Mouse (Mus musculus): ENCODE measurements around the gene Sfxn4. TPM values are rescaled to one million over a fixed set of nuclear protein-coding genes. Genes with fewer than 3 reads are reported as not detected.
"Not testable (repeated sequence)": the region's sequence is repeated elsewhere in the genome, so short reads cannot be mapped to it uniquely, and the experiment has no call there.

Sfxn4 gene
- polyA plus RNA-seq, 1 experiment from 2014 or later, result 1.6 TPM

DNA sequence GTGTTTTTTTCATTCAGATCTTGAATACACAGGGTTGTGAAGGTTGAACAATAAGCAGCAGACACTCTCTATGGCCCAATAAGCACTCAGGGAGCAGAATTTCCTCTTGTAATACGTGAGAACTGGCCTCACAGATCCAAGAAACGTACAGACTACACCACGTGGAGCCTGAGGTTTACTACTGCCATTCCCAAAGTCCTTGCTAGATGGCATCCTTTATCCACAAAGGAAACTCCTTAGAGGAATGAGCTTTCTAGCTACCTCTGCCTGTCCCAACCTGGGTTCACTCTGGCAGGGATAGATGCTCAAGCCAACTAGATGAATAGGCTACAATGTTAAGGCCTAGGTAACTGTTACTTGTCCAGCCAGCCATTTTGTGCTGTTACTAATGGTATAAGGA lies 21.9 kb upstream of the Sfxn4 start:
- no peaks in the 10 kb centered on the region for H3K27me3 ChIP-seq (replicated peaks; ENCODE audit: control insufficient read depth, insufficient read depth, low read length)
- WGBS, result 13% methylated on average over 3 of the region's 3 CpGs
- H3K4me1 ChIP-seq (replicated peaks; ENCODE audit: control insufficient read depth, insufficient read depth, low read length), result no peaks in the 10 kb centered on the region
- H3K4me3 ChIP-seq (ENCODE audit: low read depth, low read length), result no peak overlapping the region
- no peak overlapping the region for H3K4me2 ChIP-seq (replicated peaks; ENCODE audit: low read depth)
- H3K9me3 ChIP-seq (ENCODE audit: control insufficient read depth), result no peaks in the 10 kb centered on the region
- no peaks in the 10 kb centered on the region for H3K36me3 ChIP-seq (ENCODE audit: control insufficient read depth, insufficient read depth)
- 0 out of 2 replicates have a peak, but pooled peaks have one; percentile 57 for ATAC-seq
- no peak overlapping the region for H3K9ac ChIP-seq (ENCODE audit: low read depth, low read length)
- peak; percentile 84 for TF ChIP-seq CTCF (IDR thresholded peaks at IDR 0.05; ENCODE audit: low read depth)
- no peak overlapping the region for H3K27ac ChIP-seq (ENCODE audit: low read depth, low read length)

DNA sequence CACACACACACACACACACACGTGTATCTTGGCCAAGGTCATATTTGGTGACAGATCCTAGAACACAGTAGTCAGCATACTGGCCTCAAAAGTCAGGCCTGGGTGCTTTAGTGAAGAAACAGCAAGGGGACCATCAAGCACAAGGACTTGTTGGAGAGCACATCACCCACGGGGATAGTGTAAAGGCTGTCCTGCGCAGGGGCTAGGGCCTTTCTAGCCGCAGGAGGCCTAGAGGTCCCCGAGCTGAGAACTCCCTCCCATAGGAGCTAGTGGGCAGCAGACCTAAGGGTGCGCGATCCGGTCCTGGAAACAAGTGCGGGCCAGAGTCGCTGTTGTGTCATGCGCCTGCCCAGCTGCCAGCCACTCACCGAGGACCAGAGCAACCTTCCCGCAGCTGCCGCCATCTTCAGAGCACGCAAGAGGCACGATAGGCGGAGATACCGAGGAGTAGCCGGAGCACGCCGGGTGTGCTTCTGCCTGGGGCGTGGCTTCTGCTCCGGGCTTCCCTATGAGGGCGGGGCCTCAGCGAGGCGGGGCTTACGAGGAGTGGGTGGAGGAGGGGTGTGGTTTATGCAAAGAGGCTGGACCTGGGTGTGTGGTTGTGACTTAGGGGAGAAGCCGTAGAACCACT lies 12.9 kb upstream of the Sfxn4 start, which contains the start of gene Prdx3:
Gene Prdx3 (minus strand): TSS at position 493 of the 631 bp plus-strand sequence.
- H3K27me3 ChIP-seq (replicated peaks; ENCODE audit: control insufficient read depth, insufficient read depth, low read length), result no peaks in the 10 kb centered on the region
- H3K27ac ChIP-seq (ENCODE audit: low read depth, low read length), result peak within 1 kb of the TSS; percentile 80
- no peaks in the 10 kb centered on the region for H3K9me3 ChIP-seq (ENCODE audit: control insufficient read depth)
- H3K9ac ChIP-seq (ENCODE audit: low read depth, low read length), result peak within 1 kb of the TSS; percentile 43
- under 1% methylated on average over 28 of the region's 28 CpGs for WGBS
- H3K4me1 ChIP-seq (replicated peaks; ENCODE audit: control insufficient read depth, insufficient read depth, low read length), result peaks cover 5% of the 10 kb centered on the region; the same call in 1 of the 2 replicates
- H3K4me2 ChIP-seq (replicated peaks; ENCODE audit: low read depth), result peak within 1 kb of the TSS; percentile 77
- TF ChIP-seq CTCF (IDR thresholded peaks at IDR 0.05; ENCODE audit: low read depth), result peak; percentile 48
- peak within 1 kb of the TSS; percentile 51 for H3K4me3 ChIP-seq (ENCODE audit: low read depth, low read length)
- ATAC-seq, result peak; percentile 99
- peaks cover 8% of the 10 kb centered on the region for H3K36me3 ChIP-seq (ENCODE audit: control insufficient read depth, insufficient read depth)

DNA sequence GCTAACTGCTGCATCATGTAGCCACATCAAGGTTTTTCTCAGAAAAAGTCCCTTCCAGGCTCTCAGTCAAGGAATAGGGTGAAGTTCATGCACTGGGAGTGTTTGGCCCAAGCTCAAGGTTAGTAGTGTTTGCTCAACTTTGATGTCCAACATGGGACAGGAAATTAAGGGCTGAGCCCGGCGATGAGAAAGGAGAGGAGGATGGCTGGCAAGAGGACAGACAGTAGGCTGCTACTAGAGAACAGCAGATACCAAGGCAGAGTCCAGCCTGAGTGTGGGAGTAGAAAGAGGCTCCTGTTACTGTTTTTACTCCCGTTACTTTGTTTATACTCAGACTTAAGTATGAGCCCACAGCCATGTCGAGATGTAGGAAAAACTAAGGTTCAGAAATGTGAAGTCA lies 12.2 kb upstream of the Sfxn4 start:
- Histone ChIP-seq H3K4me3 (ENCODE audit: low read depth, low read length) (peak overlapping the region; percentile 51), H3K27ac (ENCODE audit: low read depth, low read length) (peak overlapping the region; percentile 29), H3K36me3 (ENCODE audit: control insufficient read depth, insufficient read depth) (peaks cover 13% of the 10 kb centered on the region), H3K4me2 (replicated peaks; ENCODE audit: low read depth) (peak overlapping the region; percentile 77), H3K4me1 (replicated peaks; ENCODE audit: control insufficient read depth, insufficient read depth, low read length) (peaks cover 5% of the 10 kb centered on the region; the same call in 1 of the 2 replicates), H3K9ac (ENCODE audit: low read depth, low read length) (peak overlapping the region; percentile 43; the same call in 1 of the 2 replicates), H3K27me3 (replicated peaks; ENCODE audit: control insufficient read depth, insufficient read depth, low read length) (no peaks in the 10 kb centered on the region), H3K9me3 (ENCODE audit: control insufficient read depth) (no peaks in the 10 kb centered on the region)
- WGBS, result 5% methylated on average over 4 of the region's 4 CpGs
- TF ChIP-seq CTCF (IDR thresholded peaks at IDR 0.05; ENCODE audit: low read depth), result no peak
- no peak for ATAC-seq

DNA sequence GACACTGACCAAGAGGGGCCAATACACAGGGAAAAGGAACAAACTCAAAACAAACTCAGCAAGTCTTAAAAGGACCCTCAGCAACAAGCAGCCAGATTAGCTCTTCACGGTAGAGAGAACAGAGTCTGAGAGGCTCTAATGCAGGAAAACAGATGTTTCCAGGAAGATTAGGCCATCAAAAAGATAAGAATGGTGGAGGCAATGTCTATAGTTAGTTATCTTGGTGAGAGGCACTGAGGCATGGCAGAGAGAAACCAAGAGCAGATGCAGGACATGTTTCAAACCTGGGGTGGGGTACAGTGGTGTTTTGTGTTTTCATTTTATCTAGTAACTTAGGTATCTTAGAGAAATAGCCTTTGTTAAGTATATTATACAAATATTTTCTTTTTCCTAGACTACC lies 11.0 kb upstream of the Sfxn4 start:
- Histone ChIP-seq H3K27ac (ENCODE audit: low read depth, low read length) (no peak overlapping the region), H3K4me1 (replicated peaks; ENCODE audit: control insufficient read depth, insufficient read depth, low read length) (peaks cover 5% of the 10 kb centered on the region; the same call in 1 of the 2 replicates), H3K4me2 (replicated peaks; ENCODE audit: low read depth) (no peak overlapping the region), H3K27me3 (replicated peaks; ENCODE audit: control insufficient read depth, insufficient read depth, low read length) (no peaks in the 10 kb centered on the region), H3K9me3 (ENCODE audit: control insufficient read depth) (no peaks in the 10 kb centered on the region), H3K9ac (ENCODE audit: low read depth, low read length) (no peak overlapping the region), H3K4me3 (ENCODE audit: low read depth, low read length) (no peak overlapping the region), H3K36me3 (ENCODE audit: control insufficient read depth, insufficient read depth) (peaks cover 23% of the 10 kb centered on the region)
- WGBS, result 38% methylated on average over 1 of the region's 1 CpGs
- TF ChIP-seq CTCF (IDR thresholded peaks at IDR 0.05; ENCODE audit: low read depth), result no peak
- ATAC-seq, result no peak

GRCm38 (mm10) chr19:60871366-60871765 lies 10.1 kb upstream of the Sfxn4 start:
- Histone ChIP-seq H3K4me1 (replicated peaks; ENCODE audit: control insufficient read depth, insufficient read depth, low read length) (peaks cover 5% of the 10 kb centered on the region; the same call in 1 of the 2 replicates), H3K9ac (ENCODE audit: low read depth, low read length) (no peak overlapping the region), H3K36me3 (ENCODE audit: control insufficient read depth, insufficient read depth) (peaks cover 29% of the 10 kb centered on the region), H3K4me3 (ENCODE audit: low read depth, low read length) (no peak overlapping the region), H3K9me3 (ENCODE audit: control insufficient read depth) (no peaks in the 10 kb centered on the region), H3K27ac (ENCODE audit: low read depth, low read length) (no peak overlapping the region), H3K27me3 (replicated peaks; ENCODE audit: control insufficient read depth, insufficient read depth, low read length) (no peaks in the 10 kb centered on the region), H3K4me2 (replicated peaks; ENCODE audit: low read depth) (no peak overlapping the region)
- WGBS, result 89% methylated on average over 5 of the region's 5 CpGs
- no peak for ATAC-seq
- TF ChIP-seq CTCF (IDR thresholded peaks at IDR 0.05; ENCODE audit: low read depth), result no peak

GRCm38 (mm10) chr19:60870489-60870888 lies 9.2 kb upstream of the Sfxn4 start:
- Histone ChIP-seq H3K36me3 (ENCODE audit: control insufficient read depth, insufficient read depth) (peaks cover 29% of the 10 kb centered on the region), H3K4me1 (replicated peaks; ENCODE audit: control insufficient read depth, insufficient read depth, low read length) (peaks cover 5% of the 10 kb centered on the region; the same call in 1 of the 2 replicates), H3K27me3 (replicated peaks; ENCODE audit: control insufficient read depth, insufficient read depth, low read length) (no peaks in the 10 kb centered on the region), H3K27ac (ENCODE audit: low read depth, low read length) (no peak overlapping the region), H3K9me3 (ENCODE audit: control insufficient read depth) (no peaks in the 10 kb centered on the region), H3K4me3 (ENCODE audit: low read depth, low read length) (no peak overlapping the region), H3K4me2 (replicated peaks; ENCODE audit: low read depth) (no peak overlapping the region), H3K9ac (ENCODE audit: low read depth, low read length) (no peak overlapping the region)
- WGBS, result 93% methylated on average over 1 of the region's 1 CpGs
- ATAC-seq, result no peak
- TF ChIP-seq CTCF (IDR thresholded peaks at IDR 0.05; ENCODE audit: low read depth), result no peak

DNA sequence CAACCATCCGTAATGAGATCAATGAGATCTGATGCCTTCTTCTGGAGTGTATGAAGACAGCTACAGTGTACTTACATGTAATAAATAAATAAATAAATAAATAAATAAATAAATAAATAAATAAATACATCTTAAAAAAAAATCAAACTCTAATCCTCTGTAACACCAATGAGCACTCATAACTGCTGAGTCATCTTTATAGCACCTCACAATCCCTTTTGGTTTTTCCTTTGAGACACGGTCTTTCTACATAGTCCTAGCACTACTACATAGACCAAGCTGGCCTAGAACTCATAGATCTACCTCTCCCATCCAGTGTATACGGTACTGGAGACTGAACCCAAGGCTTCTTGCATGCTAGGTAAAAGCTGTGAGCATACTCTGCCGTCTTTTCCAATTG lies 4.9 kb upstream of the Sfxn4 start:
- not testable (repeated sequence) for H3K27me3 ChIP-seq (replicated peaks; ENCODE audit: control insufficient read depth, insufficient read depth, low read length); H3K4me1 ChIP-seq (replicated peaks; ENCODE audit: control insufficient read depth, insufficient read depth, low read length); ATAC-seq; H3K9me3 ChIP-seq (ENCODE audit: control insufficient read depth); H3K4me2 ChIP-seq (replicated peaks; ENCODE audit: low read depth); H3K9ac ChIP-seq (ENCODE audit: low read depth, low read length); H3K4me3 ChIP-seq (ENCODE audit: low read depth, low read length); H3K27ac ChIP-seq (ENCODE audit: low read depth, low read length)
- H3K36me3 ChIP-seq (ENCODE audit: control insufficient read depth, insufficient read depth), result peaks cover 38% of the 10 kb centered on the region
- WGBS, result 97% methylated on average over 4 of the region's 4 CpGs
